Mouse (Mus musculus): Measurements from ENCODE around the gene Ebf1.

The Ebf1 gene

GRCm38 (mm10) chr11:44701864-44702263, 84.7 kb downstream of the Ebf1 start:
- no peak for DNase-seq (ENCODE audit: extremely low spot score, low read depth, low spot score)

- no peak for DNase-seq (ENCODE audit: extremely low spot score, low read depth, low spot score)
These were observed 85.8 kb downstream of the Ebf1 start for GRCm38 (mm10) chr11:44702716-44703486.

GRCm38 (mm10) chr11:44703951-44704350, 86.8 kb downstream of the Ebf1 start:
- no peak for DNase-seq (ENCODE audit: extremely low spot score, low read depth, low spot score)

GRCm38 (mm10) chr11:44705811-44706210, 88.7 kb downstream of the Ebf1 start:
- no peak for DNase-seq (ENCODE audit: extremely low spot score, low read depth, low spot score)

GRCm38 (mm10) chr11:44706386-44706785, 89.3 kb downstream of the Ebf1 start:
- no peak for DNase-seq (ENCODE audit: extremely low spot score, low read depth, low spot score)

GRCm38 (mm10) chr11:44707381-44708289, 90.5 kb downstream of the Ebf1 start:
- DNase-seq (ENCODE audit: extremely low spot score, low read depth, low spot score), result no peak

GRCm38 (mm10) chr11:44708290-44708685, 91.2 kb downstream of the Ebf1 start:
- DNase-seq (ENCODE audit: extremely low spot score, low read depth, low spot score), result no peak

GRCm38 (mm10) chr11:44709073-44709618, 92.0 kb downstream of the Ebf1 start:
- no peak for DNase-seq (ENCODE audit: extremely low spot score, low read depth, low spot score)

- no peak for DNase-seq (ENCODE audit: extremely low spot score, low read depth, low spot score)
These were observed 92.8 kb downstream of the Ebf1 start for GRCm38 (mm10) chr11:44709869-44710460.

- no peak for DNase-seq (ENCODE audit: extremely low spot score, low read depth, low spot score)
These were observed 93.7 kb downstream of the Ebf1 start for GRCm38 (mm10) chr11:44710861-44711260.

GRCm38 (mm10) chr11:44714188-44714587, 97.1 kb downstream of the Ebf1 start:
- no peak for DNase-seq (ENCODE audit: extremely low spot score, low read depth, low spot score)

- no peak for DNase-seq (ENCODE audit: extremely low spot score, low read depth, low spot score)
These were observed 98.7 kb downstream of the Ebf1 start for GRCm38 (mm10) chr11:44715776-44716175.

- DNase-seq (ENCODE audit: extremely low spot score, low read depth, low spot score), result no peak
These were observed 99.8 kb downstream of the Ebf1 start for GRCm38 (mm10) chr11:44716928-44717327.

- DNase-seq (ENCODE audit: extremely low spot score, low read depth, low spot score), result no peak
These were observed 100.5 kb downstream of the Ebf1 start for GRCm38 (mm10) chr11:44717636-44718035.

GRCm38 (mm10) chr11:44721976-44722375, 104.9 kb downstream of the Ebf1 start:
- no peak for DNase-seq (ENCODE audit: extremely low spot score, low read depth, low spot score)

GRCm38 (mm10) chr11:44723950-44724502, 106.9 kb downstream of the Ebf1 start:
- DNase-seq (ENCODE audit: extremely low spot score, low read depth, low spot score), result no peak

GRCm38 (mm10) chr11:44725732-44726131, 108.6 kb downstream of the Ebf1 start:
- no peak for DNase-seq (ENCODE audit: extremely low spot score, low read depth, low spot score)

- no peak for DNase-seq (ENCODE audit: extremely low spot score, low read depth, low spot score)
These were observed 110.3 kb downstream of the Ebf1 start for GRCm38 (mm10) chr11:44727376-44727775.

GRCm38 (mm10) chr11:44727821-44728220, 110.7 kb downstream of the Ebf1 start:
- DNase-seq (ENCODE audit: extremely low spot score, low read depth, low spot score), result no peak

GRCm38 (mm10) chr11:44728271-44728670, 111.2 kb downstream of the Ebf1 start:
- DNase-seq (ENCODE audit: extremely low spot score, low read depth, low spot score), result no peak

GRCm38 (mm10) chr11:44729931-44730330, 112.8 kb downstream of the Ebf1 start:
- no peak for DNase-seq (ENCODE audit: extremely low spot score, low read depth, low spot score)

Measured in hindlimb bud, embryonic 11.5 days (tissue).